Mouse (Mus musculus): ENCODE data around the gene B4galnt2. TPM values are rescaled to one million over a fixed set of nuclear protein-coding genes. Genes with fewer than 3 reads are reported as not detected.

Gene B4galnt2
- polyA plus RNA-seq, 1 experiment from 2014 or later, result 4.5 TPM

Small RNA genes lying within 50 kb of the gene (microRNA-seq; reads per million reads assigned to microRNA genes)
- 0.66 reads per million for gene Mir3063

Other genes with a start within 250 kb of the B4galnt2 start
- gene Phb, start 247.9 kb downstream of the B4galnt2 start, polyA plus RNA-seq (2015; fragmentation: Nextera tagmentation; extraction: Ambion mirVana), result 209 and 221 TPM in 2 replicates
- gene Zfp652, start 202.2 kb downstream of the B4galnt2 start, polyA plus RNA-seq (2015; fragmentation: Nextera tagmentation; extraction: Ambion mirVana), result 20.8 and 22.4 TPM in 2 replicates
- 1.1 and 1.3 TPM in 2 replicates for gene B130006D01Rik, start 191.3 kb downstream of the B4galnt2 start, polyA plus RNA-seq (2015; fragmentation: Nextera tagmentation; extraction: Ambion mirVana)
- gene Phospho1, start 90.4 kb downstream of the B4galnt2 start, polyA plus RNA-seq (2015; fragmentation: Nextera tagmentation; extraction: Ambion mirVana), result 0.54 and 0.94 TPM in 2 replicates
- gene Gngt2, start 77.7 kb downstream of the B4galnt2 start, polyA plus RNA-seq (2015; fragmentation: Nextera tagmentation; extraction: Ambion mirVana), result 16.1 and 18.2 TPM in 2 replicates
- gene Abi3, start 72.4 kb downstream of the B4galnt2 start, polyA plus RNA-seq (2015; fragmentation: Nextera tagmentation; extraction: Ambion mirVana), result 9.7 and 9.9 TPM in 2 replicates
- gene Igf2bp1, start 91.0 kb upstream of the B4galnt2 start, polyA plus RNA-seq (2015; fragmentation: Nextera tagmentation; extraction: Ambion mirVana), result 24.1 and 26.7 TPM in 2 replicates
- gene Gip, start 109.7 kb upstream of the B4galnt2 start, polyA plus RNA-seq (2015; fragmentation: Nextera tagmentation; extraction: Ambion mirVana), result 2.5 and 5.3 TPM in 2 replicates
- gene Snf8, start 120.0 kb upstream of the B4galnt2 start, polyA plus RNA-seq (2015; fragmentation: Nextera tagmentation; extraction: Ambion mirVana), result 80.5 and 92.6 TPM in 2 replicates
- 32.6 and 34.0 TPM in 2 replicates for gene Ube2z, start 150.5 kb upstream of the B4galnt2 start, polyA plus RNA-seq (2015; fragmentation: Nextera tagmentation; extraction: Ambion mirVana)
- 693 and 716 TPM in 2 replicates for gene Atp5g1, start 160.8 kb upstream of the B4galnt2 start, polyA plus RNA-seq (2015; fragmentation: Nextera tagmentation; extraction: Ambion mirVana)
- gene Calcoco2, start 197.1 kb upstream of the B4galnt2 start, polyA plus RNA-seq (2015; fragmentation: Nextera tagmentation; extraction: Ambion mirVana), result 0.25 TPM in 1 of 2 replicates, not detected in the other
- 0.21 and 0.58 TPM in 2 replicates for gene Ttll6, start 218.9 kb upstream of the B4galnt2 start, polyA plus RNA-seq (2015; fragmentation: Nextera tagmentation; extraction: Ambion mirVana)